Mouse (Mus musculus) skeletal muscle tissue, adult 2 months (tissue): Measurements from ENCODE around the gene Hist3h2ba.

Experiments used
- DNase-seq: peaks from one replicate; pipeline ENCODE4 v3.0.0-alpha.2; 2012; ENCODE audit warnings: low read depth, low spot score

Gene Hist3h2ba

GRCm38 (mm10) chr11:58948542-58949479, at the start of gene Hist3h2ba:
Gene Hist3h2ba, plus strand, starts transcription at chr11:58948920.
- peak; percentile 59 for DNase-seq

- no peak for DNase-seq
These were observed 47.6 kb upstream of the Hist3h2ba start for GRCm38 (mm10) chr11:58901080-58901479.

DNA sequence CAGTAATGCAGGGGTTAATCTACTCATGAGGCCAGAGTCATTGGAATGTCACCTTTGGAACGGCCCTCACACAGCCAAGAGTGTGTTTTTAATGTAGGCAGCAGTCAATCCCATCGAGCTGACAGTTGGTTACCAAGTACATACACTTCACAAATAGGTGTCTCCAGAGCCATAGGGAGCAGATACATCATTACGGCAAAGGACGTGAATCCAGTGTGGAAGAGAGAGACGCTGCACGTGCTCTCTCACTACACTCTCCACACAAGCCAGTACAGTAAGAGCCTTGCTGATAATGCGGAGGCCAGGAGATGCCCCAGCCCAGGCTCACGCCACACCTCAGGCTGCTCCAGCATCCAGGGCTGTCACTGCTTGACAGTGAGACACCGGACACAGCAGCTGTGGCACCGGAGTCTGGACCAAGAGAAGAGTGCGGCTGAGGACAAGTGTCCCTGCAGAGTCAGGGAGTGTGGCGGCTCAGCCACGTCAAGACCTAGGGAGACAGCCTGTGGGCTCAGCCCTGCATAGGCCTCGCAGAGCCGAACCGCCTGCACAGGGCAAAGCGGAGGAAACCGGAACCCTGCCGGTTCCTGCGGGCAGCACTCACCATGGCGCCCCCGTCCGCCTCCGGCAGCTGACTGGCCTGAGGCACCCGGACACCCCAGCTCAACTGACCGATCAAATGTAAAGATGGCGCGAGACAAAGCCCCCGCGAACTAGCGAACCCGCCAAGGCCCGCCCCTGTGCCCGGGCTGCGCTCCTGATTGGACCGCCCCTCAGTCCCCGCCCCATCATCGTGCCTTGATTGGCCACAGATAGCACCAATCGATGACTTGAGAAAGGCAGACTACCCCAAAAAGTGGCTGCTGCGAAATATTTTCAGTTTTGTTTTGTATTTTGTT, 45.0 kb upstream of the Hist3h2ba start, which contains the start of gene Zfp39:
Gene Zfp39, minus strand, starts transcription at position 715 of the 899 bp plus-strand sequence.
- DNase-seq = peak; percentile 91

GRCm38 (mm10) chr11:58904410-58904718, 44.4 kb upstream of the Hist3h2ba start:
- DNase-seq = no peak

DNA sequence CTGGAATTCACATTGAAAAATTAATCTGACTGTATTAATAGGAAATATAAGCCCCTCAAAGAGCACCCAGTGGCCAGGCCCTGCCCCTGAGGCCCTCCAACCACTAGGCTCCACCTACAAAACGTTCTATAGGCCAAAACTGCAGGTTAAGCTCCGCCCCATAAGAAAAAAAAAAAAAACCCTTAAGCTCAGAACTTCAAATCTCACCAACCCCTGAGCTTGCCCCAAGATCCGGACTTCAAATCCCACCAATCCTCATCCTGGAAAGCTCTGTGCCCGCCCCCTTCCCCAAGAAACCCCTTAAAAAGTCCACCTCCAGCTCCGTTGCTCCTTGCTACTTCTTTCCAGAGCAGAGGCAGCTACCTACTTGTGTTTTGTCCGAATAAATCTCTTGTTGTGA, 43.9 kb upstream of the Hist3h2ba start:
- peak; percentile 34 for DNase-seq

- DNase-seq = no peak
These were observed 34.9 kb upstream of the Hist3h2ba start for GRCm38 (mm10) chr11:58913776-58914175.

DNA sequence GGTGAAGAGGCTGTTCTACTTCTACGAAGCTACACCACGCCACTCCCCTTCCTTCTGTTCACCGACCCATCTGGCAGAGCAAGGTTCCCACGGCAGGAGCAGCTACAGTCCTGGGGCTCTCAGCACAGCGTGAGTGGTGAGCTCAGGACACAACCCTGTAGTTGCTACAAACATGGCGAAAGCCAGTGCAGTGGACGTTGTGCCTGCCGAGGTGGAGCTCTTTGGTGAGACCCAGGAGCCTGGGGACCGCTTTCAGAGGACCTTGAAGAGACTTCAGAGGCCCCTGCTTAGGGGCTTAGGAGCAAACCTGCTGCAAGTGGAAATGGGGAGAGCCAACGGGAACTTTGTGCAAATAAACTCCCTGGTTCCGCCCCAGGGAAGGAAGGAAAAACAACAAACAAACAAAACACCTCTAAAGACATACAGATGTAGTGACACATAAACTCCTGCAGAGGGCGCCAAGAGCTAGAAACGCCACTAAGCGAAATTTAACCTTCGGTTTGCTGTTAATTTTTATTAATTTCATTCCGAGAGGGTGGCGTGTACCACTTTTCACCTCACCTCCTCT, 34.2 kb upstream of the Hist3h2ba start:
- peak; percentile 36 for DNase-seq

DNA sequence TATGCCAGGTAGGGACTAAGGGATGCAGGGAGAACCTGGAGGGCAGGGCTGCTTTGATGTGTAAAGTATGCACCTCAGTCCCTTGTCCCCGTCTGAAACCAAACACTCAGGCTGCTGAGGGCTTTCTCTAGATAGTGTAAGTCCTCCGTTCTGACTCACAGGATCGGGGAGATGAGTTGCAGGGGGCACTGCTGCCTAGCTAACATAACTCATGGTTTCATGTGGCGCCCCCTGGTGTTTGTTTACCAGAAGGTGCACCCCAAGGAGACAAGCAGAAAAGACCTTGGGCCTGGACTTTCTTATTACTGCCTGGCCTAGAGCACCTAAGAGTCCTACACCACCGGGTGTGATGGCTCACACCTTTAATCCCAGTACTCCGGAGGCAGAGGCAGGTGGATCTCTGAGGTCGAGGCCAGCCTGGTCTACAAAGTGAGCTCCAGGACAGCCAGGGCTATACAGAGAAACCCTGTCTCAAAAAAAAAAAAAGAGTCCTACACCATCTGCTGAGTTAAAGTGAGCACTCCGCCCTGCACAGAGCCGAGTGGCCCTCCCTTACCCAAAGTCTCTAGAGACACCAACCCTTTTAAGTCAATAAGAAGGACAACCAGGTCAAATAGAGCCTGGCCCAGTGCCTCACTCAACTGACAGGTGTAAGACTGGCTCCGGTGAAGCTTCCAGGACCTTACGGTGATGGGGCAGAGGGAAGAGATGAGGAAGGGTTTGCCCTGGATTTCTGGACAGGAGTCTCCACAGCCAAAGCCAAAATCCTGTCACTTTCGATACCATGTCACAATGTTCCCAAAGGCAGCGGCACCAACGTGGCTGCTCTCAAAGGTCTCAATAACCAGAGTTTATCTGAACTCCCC, 31.6 kb upstream of the Hist3h2ba start:
- DNase-seq = no peak

DNA sequence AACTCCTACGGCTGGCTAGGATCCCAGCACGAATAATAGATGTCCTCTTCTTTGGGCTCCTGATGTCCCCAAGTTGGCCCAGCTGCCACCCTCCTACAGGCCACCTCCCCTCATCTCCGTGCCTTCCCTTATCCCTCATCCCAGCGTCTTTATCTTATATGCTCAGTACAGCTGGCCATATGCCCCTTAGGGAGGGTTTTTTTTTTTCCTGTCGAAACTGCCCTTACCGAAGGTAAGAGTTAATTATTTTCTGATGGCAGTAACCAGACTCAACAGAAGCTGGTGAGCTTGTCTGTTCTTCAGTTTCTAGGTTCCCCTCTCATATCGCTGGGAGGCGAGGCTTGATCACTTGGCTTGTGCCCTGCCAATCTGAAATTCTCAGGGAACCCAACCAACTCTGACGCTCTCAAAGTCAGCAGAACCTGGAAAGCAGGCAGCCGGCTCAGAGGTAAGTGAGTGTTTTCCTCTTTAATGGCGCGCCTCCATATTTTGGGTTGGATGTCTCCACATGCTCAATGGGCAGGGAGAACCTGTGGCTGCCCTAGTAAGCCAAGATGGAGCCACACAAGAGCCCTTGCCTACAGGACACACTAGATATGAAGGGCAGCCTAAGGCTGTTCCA, 30.9 kb upstream of the Hist3h2ba start, which contains the start of gene Btnl10:
Gene Btnl10, plus strand, starts transcription at position 164 of the 622 bp plus-strand sequence.
- no peak for DNase-seq

DNA sequence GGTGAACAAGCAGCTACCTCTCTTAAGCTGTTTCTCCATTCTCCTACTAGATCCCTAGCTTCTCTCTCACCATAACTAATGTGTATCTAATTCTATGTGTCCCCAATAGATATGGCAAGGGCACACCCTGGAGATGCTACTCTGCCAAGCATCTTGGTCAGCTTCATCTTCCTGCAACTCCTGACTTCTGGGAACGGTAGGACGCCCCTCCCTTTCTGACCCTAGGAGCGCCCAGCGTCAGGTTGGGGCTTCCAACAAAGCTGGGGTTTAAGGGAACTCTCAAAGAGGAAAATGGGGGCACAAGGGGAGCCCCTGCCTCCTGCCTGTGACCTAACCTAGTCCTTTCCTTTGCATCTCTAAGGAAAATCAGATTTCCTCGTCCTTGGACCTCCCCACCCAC, 30.0 kb upstream of the Hist3h2ba start:
- DNase-seq = no peak

- no peak for DNase-seq
These were observed 26.3 kb upstream of the Hist3h2ba start for GRCm38 (mm10) chr11:58922420-58922819.

DNA sequence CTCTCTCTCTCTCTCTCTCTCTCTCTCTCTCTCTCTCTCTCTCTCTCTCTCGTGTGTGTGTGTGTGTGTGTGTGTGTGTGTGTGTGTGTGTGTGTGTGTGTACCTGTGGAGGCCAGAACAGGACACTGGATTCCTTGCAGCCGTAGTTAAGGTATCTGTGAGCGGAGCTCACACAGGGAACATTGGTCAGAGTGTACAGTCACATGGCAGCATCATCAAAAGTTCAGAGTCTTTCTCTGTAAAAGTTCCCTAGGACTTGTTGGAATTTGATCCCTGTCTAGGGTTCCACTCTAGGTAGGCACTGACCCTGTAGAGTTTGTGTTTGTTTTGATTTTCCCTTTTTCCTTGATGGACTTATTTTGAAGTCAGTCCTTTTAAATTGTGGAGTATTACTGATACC, 22.1 kb upstream of the Hist3h2ba start:
- no peak for DNase-seq

DNA sequence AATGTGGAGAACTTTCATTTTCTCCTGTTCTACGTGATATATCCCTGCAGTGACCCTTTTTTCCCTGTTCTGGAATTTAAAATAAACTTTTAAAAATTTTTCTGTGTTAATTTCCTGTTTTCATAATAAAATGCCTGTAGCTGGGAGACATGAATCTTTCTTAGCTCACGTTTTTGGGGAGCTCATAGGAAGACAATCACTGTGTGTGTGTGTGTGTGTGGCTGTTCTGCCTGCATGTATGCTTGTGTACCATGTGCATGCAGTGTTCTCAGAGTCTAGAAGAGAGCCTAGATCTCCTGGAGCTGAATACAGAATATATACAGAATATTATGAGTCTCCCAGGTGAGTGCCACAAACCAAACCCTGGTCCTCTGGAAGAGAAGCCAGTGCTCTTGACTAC, 21.7 kb upstream of the Hist3h2ba start:
- DNase-seq = no peak

DNA sequence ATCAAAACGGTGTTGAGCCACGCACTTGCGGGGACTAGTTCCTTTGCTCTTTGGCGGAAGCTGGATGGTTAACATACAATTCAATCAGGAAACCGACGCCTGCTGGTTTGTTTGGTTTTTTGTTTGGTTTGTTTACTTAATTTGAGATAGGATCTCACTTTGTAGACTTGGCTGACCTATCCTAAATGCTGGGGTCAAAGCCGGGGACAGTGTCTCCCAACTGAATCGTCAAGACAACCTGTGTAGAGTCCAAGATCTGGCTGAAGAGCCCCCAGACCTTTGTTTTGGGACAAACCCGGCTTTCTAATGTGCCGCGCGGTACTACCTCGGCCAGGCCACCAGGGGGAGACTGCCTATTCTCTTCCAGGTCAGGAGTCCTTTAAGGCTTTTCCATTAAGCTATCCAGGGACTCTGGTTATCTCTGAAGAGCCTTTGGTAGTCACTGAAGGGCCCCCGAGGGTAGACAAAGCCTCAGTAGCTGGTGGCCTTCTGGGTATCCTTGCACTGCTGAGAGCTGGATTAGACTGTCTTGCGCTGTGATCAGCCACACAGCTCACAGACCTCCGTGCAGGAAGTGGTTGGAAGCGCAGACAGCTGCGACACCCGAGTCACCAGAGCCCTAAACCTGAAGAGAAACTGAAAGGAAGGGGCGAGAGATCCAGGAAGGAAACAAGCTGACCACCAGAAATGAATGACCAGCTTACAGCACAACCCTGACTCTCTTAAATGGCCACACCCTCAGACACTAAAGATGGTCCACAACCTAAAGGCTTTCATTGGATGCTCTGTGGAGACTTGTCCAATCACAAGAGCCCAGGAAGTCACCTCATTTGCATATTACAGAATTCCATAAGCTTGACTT, 20.7 kb upstream of the Hist3h2ba start:
- peak; percentile 44 for DNase-seq

- DNase-seq = no peak
These were observed 19.7 kb upstream of the Hist3h2ba start for GRCm38 (mm10) chr11:58929055-58929454.

GRCm38 (mm10) chr11:58929641-58930040, 19.1 kb upstream of the Hist3h2ba start:
- DNase-seq = no peak

GRCm38 (mm10) chr11:58930254-58930653, 18.5 kb upstream of the Hist3h2ba start:
- no peak for DNase-seq

GRCm38 (mm10) chr11:58931576-58931975, 17.1 kb upstream of the Hist3h2ba start:
- DNase-seq = no peak

DNA sequence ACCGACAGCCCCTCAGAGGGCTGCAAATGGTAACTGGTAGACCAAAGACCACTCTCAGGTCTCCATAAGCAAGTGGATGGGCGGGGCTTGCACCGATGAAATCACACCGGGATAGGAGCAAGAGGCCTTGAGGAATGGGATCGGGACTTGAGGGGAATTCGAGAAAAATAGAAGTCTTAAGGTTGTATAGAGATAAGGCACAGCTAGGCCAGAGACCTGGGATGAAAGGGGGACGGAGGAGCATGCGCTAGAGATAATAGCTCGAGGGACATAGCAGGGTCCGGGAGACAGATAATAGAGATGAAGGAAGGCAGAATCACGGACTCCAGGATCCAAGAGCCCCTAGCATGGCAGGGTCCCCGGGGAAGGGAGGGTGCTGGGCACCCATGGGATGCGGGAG, 10.8 kb upstream of the Hist3h2ba start:
- no peak for DNase-seq
